Mouse (Mus musculus): ENCODE data around the gene Ccl22.

The Ccl22 gene

DNA sequence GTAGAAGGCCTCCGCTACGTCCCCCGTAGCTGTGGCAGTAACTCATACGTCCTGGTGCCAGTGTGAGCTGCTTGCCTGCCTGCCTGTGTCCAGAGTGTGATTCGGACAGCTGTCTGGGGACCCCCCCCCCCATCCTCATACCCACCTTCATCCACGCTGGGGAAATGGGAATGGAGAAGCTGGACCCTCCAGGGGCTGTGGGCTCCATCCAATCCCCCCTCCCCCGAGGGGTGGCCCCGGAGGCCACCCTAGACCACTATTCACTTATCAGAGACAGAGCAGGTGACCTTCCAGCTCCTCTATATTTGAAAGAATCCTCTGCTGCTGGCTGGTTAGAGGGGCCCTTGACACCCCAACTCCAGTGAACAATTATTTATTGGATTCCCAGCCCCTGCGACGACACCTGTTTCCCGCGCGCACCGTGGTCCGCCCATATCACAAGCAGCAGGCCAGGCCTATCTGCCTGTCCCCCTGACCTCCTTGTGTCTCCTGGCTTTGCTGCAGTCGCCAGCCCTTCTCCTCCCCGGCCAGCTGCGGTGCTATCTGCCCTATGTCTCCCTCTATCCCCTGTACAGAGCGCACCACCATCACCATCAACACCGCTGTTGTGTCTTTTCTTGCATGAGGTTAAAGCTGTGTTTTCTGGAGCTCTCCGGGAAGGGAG is 35.2 kb downstream of the Ccl22 start:
- DNase-seq: no peak

DNA sequence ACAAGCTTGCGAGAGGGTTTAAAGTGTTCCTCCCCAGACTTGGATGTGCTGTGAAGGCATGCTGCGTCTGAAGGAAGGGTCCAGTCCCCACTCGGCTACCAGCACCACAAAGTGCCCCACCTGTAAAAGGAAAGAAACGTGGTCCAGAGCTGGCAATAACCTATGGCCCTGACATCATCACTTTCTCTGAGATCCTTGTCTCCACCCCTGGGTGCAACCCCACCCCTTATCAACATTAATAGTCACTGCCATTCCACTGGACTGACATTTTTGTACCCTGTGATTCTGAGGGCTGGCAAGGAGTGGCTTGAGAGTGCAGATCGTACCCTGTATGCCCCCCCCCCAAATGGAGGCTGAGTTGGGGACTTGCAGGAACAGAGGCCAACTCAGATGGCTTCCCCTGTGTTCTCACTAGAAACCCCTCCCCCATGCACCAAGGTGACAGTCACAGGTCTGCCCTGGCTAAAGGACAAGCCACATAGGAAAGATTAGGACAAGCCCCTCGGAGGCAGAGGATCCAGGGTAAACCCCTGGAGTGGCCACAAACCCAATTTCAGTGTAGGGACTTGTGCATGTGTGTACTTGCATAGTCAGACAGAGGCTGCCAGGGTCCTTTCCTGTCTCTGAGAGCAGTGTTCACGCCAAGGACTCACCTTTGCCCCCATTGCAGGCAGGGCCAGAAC is 35.9 kb downstream of the Ccl22 start:
- no peak for DNase-seq

DNA sequence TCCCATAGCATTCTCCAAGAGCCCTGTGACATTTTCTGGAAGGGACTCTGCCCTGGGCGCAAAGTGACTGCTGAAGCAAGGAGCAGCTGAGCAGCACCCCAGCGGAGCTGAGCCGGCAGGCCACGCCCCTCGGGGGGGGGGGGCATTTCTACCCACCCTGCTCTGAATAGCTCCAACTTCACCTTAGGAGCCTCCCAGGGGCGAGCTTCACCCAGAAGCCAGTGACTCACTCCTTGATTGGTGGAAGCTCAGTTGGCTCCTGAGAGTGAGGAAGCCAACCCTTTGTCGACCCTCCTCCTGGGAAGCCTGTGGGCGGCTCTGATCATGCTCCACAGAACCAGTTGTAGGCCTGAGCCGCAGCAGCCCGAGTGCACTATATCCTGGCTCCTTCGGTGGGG is 36.4 kb downstream of the Ccl22 start:
- DNase-seq: no peak

DNA sequence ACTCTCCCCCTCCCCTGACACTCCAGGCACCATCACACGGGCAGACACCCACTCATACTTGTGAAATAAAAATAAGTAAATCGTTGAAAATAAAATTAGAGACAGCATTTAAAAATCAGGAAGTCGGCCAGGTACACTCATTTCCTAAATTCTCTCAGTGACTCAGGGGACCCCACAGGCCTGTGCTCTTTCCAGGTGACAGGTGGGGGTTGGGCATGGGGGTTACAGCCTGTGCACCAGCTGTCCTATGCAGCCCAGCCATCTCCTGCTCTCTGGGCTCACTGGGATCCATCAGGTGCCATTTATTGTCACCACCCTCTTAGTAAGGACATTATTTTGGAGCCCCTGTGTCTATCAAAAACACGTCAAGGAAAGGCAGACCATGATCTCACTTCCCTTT is 38.5 kb downstream of the Ccl22 start:
- DNase-seq: no peak

DNA sequence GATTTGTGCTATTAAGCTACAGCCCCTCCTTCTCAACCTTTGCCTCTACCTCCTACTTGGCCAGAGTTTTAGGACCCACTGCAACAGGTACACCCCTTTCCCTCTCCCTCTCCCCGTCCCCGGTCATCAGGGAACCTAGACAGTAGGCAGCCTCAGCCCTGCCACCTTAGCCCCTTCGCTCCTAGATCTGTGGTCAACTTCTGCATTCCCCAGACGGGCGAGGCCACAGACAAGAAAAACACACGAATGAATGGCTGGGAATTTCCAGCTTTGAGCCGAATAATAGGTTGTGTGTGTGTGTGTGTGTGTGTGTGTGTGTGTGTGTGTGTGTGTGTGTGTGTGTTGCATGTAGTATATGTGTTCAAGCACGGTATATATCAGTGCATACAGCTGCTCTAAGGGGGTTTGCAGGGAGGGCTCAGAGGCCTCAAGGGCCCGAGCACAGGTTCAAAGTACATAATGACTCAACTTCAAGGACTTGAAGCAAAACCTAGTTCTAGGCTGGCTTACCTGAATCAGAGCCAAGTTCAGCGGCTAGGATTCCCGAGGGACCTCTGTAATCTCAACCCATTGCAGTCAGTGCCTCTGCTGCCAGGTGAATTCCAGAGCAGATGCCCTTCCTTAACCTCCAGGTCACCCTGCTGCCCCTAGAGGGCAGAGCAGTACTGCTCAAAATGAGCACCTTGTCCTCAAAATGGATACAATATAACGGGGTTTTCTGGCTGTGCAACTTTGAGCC is 40.0 kb downstream of the Ccl22 start:
- DNase-seq: no peak

DNA sequence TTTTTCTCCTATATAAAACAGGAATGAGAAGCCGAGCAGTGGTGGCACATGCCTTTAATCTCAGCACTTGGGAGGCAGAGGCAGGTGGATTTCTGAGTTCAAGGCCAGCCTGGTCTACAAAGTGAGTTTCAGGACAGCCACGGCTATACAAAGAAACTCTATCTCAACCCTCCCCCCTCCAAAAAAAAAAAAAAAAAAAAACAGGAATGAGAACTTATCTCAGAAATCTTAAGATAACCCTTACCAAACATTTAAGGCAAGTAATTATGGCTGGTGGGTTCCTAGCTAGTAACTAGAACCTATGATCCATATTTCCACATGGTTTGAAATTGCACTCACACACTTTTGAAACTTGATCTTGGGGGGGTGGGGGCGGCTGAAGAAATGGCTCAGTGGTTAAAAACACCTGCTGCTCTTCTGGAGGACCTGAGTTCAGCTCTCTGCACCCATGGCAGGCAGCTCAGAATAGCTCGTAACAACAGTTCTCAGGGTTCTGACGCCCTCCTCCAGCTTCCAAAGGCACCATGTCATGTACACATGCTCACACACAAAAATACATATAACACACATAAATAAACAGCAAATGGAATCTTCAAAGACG is 40.7 kb downstream of the Ccl22 start:
- no peak for DNase-seq

DNA sequence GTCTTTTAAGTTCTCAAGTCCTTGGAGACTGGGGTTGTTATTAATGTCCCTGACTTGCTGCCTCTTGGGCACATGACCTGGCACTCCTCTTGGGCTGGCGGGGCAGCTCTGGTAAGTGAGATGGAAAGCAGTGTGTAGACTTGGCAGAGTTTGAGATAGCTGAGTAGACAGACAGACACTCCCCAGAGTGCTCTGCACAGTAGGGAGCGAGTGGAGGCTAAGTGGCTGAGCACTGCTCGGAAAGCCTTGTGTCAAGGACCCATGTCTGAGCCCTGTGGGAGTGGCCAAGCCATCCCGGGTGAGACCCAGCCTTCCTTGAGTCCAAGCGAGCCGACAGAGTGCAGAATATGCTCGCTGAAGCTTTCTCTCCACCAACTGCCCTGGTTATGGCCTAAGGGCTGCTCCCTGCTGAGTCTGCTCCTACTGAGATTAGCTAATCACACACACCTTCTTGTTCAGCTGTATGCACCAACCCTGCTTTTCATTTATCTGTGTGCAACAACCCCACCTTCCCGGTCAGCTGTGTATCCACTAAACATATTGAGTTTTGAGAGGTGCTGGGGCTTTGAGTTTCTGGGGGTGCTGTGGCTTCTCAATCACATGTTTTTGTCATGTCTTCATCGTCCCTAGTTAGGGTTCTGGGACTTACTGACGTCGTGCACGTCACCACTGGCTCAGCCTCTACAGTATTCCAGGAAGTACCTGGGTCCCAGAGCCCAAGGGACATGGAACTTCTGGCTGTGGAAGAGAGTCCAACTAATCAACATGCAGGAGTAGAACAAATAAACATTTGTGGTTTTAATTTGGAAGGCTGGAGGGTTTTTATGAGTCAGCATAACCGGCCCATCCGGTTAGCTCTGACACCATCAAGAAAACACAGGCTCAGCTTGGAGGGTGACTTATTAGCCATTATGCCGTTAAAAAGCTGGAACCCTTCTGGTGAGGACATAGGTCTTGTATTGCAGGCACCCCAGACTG is 42.4 kb downstream of the Ccl22 start:
- no peak for DNase-seq

DNA sequence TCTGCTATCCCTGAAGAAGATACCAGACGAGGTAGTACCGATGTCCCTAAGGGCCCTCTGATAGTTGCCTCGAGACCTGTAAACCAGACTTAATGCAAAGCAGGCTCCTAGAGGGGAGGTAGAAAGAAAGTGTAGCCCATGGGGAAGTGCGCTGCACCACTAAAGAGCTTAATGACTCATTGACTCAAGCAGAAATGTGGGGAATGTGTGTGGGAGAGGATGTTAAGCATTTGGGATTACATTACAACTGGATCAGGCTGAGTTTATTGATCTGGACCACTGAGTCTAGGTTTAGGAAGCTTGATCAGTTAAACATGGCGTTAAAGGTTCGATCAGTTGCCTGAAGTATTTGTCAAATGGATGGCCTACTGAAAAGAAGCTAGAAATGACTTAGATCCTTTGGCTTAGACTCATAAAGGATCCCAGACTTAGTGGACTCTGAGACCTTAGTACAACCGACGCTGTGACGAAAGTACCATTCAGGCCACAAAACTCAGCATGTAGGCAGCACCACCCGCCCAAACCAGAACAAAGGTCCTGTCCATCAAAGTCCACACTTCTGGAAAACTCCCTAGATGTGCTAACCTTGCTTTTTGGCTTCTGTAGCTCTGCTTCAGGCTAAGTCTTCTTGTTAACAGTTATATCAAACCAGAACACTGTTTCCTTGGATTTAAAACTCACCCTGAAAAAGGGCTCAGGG is 44.0 kb downstream of the Ccl22 start:
- DNase-seq: no peak

DNA sequence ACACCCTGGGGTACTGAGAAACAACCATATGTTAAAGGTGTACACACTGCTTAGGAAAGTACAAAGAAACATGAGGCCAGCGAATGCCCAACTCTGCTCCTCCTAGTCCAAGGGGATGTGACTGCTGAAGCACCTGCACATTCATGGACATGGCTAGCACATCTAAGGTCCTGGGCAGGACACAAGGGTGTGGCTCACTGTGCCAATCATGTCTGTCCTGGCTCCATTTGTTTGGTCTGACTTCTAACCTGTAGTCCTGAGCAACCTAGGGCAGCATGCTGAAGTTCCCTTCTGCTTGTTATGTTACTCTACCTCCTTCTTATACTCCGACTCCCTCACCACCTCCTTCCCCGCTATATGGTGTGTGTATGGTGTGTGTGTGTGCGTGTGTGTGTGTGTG is 49.0 kb downstream of the Ccl22 start:
- no peak for DNase-seq

DNA sequence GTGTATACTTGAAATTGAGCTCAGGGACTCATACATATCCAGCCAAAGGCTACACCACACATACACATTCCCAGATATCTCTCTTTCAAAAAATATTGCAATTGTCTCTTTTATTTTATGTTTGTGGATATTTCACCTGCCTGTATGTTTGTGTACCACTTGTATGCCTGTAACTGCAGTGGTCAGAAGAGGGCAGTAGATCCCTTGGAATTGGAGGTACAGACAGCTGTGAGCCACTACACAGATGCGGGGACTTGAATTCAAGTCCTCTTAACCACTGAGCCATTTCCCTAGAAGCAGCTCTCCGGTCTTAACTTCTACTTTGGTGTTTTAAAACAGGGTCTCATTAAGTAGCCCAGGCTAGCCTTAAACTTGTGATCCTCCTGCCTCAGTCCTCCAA is 49.4 kb downstream of the Ccl22 start:
- DNase-seq: no peak

DNA sequence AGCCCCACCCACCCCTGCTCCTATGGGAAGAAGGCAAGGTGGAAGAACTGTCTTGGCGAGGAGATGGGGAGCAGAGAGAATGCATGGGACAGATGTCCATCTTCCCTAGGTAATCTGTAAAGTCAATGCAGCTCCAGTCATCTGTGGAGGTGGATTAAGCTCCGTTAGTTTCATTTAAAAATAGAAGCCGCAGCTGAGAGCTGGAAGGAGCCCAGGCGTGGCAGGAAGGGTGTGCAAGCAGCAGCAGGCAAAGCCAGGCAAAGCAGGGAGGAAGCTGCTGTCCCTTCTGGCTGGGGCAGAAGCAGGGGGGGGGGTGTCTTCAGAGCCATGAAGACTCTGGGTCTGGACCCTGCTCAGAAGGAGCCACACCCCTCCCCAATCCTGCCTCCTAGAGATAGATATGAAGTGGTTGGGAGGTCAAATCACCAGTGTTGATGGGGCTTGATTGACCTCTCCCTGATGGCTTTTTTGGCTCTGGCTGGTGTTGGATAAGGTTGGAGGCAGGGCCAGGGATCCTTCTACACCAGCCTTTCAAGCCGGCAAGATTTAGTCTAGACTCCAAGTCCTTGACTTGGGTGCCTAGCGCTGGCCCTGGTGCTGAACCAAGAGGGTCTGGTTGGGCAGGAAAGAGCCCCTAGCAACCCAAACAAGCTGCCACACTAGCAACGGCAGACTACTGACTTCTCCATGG is 55.0 kb downstream of the Ccl22 start:
- no peak for DNase-seq

Data from right cerebral cortex, postnatal 4 days (tissue).